ENCODE assay signal across 14 mouse cellular contexts in genomic region chr14:22809229-22809628, GRCm38 (mm10).
A peak's percentile ranks its signal among the peaks of the same experiment; 100 is the strongest.
DNase-seq lines count a peak whose midpoint lies in the region; ATAC-seq and TF ChIP-seq lines count a peak whose summit lies in the region.
"Had no signal": no experiment of that assay in that cellular context is flagged by ENCODE, and none has a peak within 500 bp of the region (broad histone marks: within the 10 kb centered on the region; RNA-seq: fewer than 3 reads in every experiment).

No protein-coding gene starts in this region.

- no peaks in the 10 kb centered on the region for H3K27me3 ChIP-seq in intestine, embryonic 14.5 days (replicated peaks; ENCODE audit: control insufficient read depth, insufficient read depth, low read length)
- no peaks in the 10 kb centered on the region for H3K27me3 ChIP-seq in intestine, postnatal 0 days (replicated peaks; ENCODE audit: control insufficient read depth, insufficient read depth, low read length)
- no peaks in the 10 kb centered on the region for H3K27me3 ChIP-seq in kidney, postnatal 0 days (ENCODE audit: insufficient read depth, low read length)

- peaks cover 50% of the 10 kb centered on the region for H3K4me1 ChIP-seq in intestine, embryonic 14.5 days (replicated peaks; ENCODE audit: control insufficient read depth, insufficient read depth, low read length)
- 0 out of 2 replicates have a peak, but pooled peaks cover 3% of the 10 kb centered on the region for H3K4me1 ChIP-seq in intestine, postnatal 0 days (replicated peaks; ENCODE audit: control insufficient read depth, insufficient read depth, low read length)
- H3K4me1 ChIP-seq in kidney, postnatal 0 days (replicated peaks; ENCODE audit: insufficient read depth, low read length), result peaks cover 30% of the 10 kb centered on the region

- H3K4me3 ChIP-seq in intestine, embryonic 14.5 days (ENCODE audit: low read depth, low read length), result no peak overlapping the region
- H3K4me3 ChIP-seq in intestine, postnatal 0 days (ENCODE audit: low read depth, low read length), result no peak overlapping the region
- no peak overlapping the region for H3K4me3 ChIP-seq in kidney, postnatal 0 days (replicated peaks; ENCODE audit: low read depth, low read length)
- H3K4me3 ChIP-seq: neural tube, embryonic 12.5 days had no signal

- no peak overlapping the region for H3K9ac ChIP-seq in intestine, embryonic 14.5 days (ENCODE audit: low read length)
- no peak overlapping the region for H3K9ac ChIP-seq in intestine, postnatal 0 days (ENCODE audit: low read depth, low read length)
- no peak overlapping the region for H3K9ac ChIP-seq in kidney, postnatal 0 days (ENCODE audit: low read depth, low read length)
- H3K9ac ChIP-seq: neural tube, embryonic 12.5 days had no signal

- no peaks in the 10 kb centered on the region for H3K9me3 ChIP-seq in intestine, embryonic 14.5 days (ENCODE audit: control insufficient read depth, low read length)
- H3K9me3 ChIP-seq in intestine, postnatal 0 days (ENCODE audit: control insufficient read depth), result no peaks in the 10 kb centered on the region
- no peaks in the 10 kb centered on the region for H3K9me3 ChIP-seq in kidney, postnatal 0 days (replicated peaks; ENCODE audit: low read length)
- H3K9me3 ChIP-seq: neural tube, embryonic 12.5 days had no signal

- no peak for TF ChIP-seq CTCF in intestine, postnatal 0 days (IDR thresholded peaks at IDR 0.05; ENCODE audit: low read depth)
- no peak for TF ChIP-seq CTCF in kidney, postnatal 0 days (IDR thresholded peaks at IDR 0.05; ENCODE audit: low read depth)

- H3K4me2 ChIP-seq in intestine, embryonic 14.5 days (ENCODE audit: low read length), result no peak overlapping the region
- no peak overlapping the region for H3K4me2 ChIP-seq in intestine, postnatal 0 days (replicated peaks; ENCODE audit: low read depth)
- H3K4me2 ChIP-seq in kidney, postnatal 0 days (ENCODE audit: low read length), result no peak overlapping the region
- H3K4me2 ChIP-seq: neural tube, embryonic 12.5 days had no signal

- 74% methylated on average over 3 of the region's 3 CpGs for WGBS in intestine, embryonic 14.5 days
- WGBS in intestine, postnatal 0 days, result 33% methylated on average over 3 of the region's 3 CpGs
- 41% methylated on average over 3 of the region's 3 CpGs for WGBS in kidney, postnatal 0 days

- DNase-seq in intestine, embryonic 14.5 days (ENCODE audit: low spot score), result no peak
- DNase-seq in urinary bladder, postnatal 14 days (ENCODE audit: low spot score), result peak; percentile 70
- no peak for DNase-seq in urinary bladder, postnatal 25 days (ENCODE audit: low spot score)
- no peak for DNase-seq in kidney, postnatal 0 days (ENCODE audit: low spot score)
- no peak for DNase-seq in frontal cortex, adult 2 months (ENCODE audit: extremely low spot score in 1 of 2, low spot score in 1 of 2)
- DNase-seq in thymus, postnatal 36 days, result no peak
- DNase-seq: adrenal gland, adult 2 months; layer of hippocampus, postnatal 36 days; liver; midbrain, embryonic 14.5 days; thymus, postnatal 14 days had no signal

- no peak for ATAC-seq in intestine, embryonic 14.5 days (replicated peaks; ENCODE audit: low FRiP score, low TSS enrichment, low read depth)
- ATAC-seq in intestine, postnatal 0 days, result no peak
- no peak for ATAC-seq in kidney, postnatal 0 days (replicated peaks; ENCODE audit: low FRiP score, low read depth)
- ATAC-seq: inflammation-experienced regulatory T-cells, adult 6 months had no signal

- no peaks in the 10 kb centered on the region for H3K36me3 ChIP-seq in intestine, embryonic 14.5 days (ENCODE audit: control insufficient read depth, insufficient read depth, low read length)
- H3K36me3 ChIP-seq in intestine, postnatal 0 days (ENCODE audit: control insufficient read depth, insufficient read depth), result no peaks in the 10 kb centered on the region
- no peaks in the 10 kb centered on the region for H3K36me3 ChIP-seq in kidney, postnatal 0 days (ENCODE audit: insufficient read depth, low read length)
- H3K36me3 ChIP-seq: neural tube, embryonic 12.5 days had no signal

- peak overlapping the region; percentile 64; the same call in 1 of the 2 replicates for H3K27ac ChIP-seq in intestine, embryonic 14.5 days (ENCODE audit: low read depth)
- H3K27ac ChIP-seq in intestine, postnatal 0 days (ENCODE audit: low read depth, low read length), result no peak overlapping the region
- peak overlapping the region; percentile 86 for H3K27ac ChIP-seq in kidney, postnatal 0 days
- H3K27ac ChIP-seq: neural tube, embryonic 12.5 days had no signal
